Mouse (Mus musculus): ENCODE measurements around the gene Strada.
"Not testable (repeated sequence)": the region's sequence is repeated elsewhere in the genome, so short reads cannot be mapped to it uniquely, and the experiment has no call there.

The Strada gene

GRCm38 (mm10) chr11:106156257-106156656 is 45.7 kb downstream of the Strada start:
- DNase-seq (ENCODE audit: extremely low spot score) = no peak

- no peak for DNase-seq (ENCODE audit: extremely low spot score)
Measured at GRCm38 (mm10) chr11:106155761-106156160, 46.2 kb downstream of the Strada start.

GRCm38 (mm10) chr11:106154770-106155169 is 47.2 kb downstream of the Strada start:
- DNase-seq (ENCODE audit: extremely low spot score) = no peak

- no peak for DNase-seq (ENCODE audit: extremely low spot score)
Measured at GRCm38 (mm10) chr11:106154091-106154490, 47.9 kb downstream of the Strada start.

- DNase-seq (ENCODE audit: extremely low spot score) = no peak
Measured at GRCm38 (mm10) chr11:106152132-106152531, 49.8 kb downstream of the Strada start.

GRCm38 (mm10) chr11:106151219-106151618 is 50.7 kb downstream of the Strada start:
- no peak for DNase-seq (ENCODE audit: extremely low spot score)

GRCm38 (mm10) chr11:106134580-106135528 is 67.1 kb downstream of the Strada start:
- no peak for DNase-seq (ENCODE audit: extremely low spot score)

GRCm38 (mm10) chr11:106132516-106132915 is 69.5 kb downstream of the Strada start:
- DNase-seq (ENCODE audit: extremely low spot score) = no peak

GRCm38 (mm10) chr11:106129477-106129876 is 72.5 kb downstream of the Strada start:
- no peak for DNase-seq (ENCODE audit: extremely low spot score)

- DNase-seq (ENCODE audit: extremely low spot score) = not testable (repeated sequence)
Measured at GRCm38 (mm10) chr11:106126727-106127373, 75.1 kb downstream of the Strada start.

GRCm38 (mm10) chr11:106125827-106126226 is 76.1 kb downstream of the Strada start:
- DNase-seq (ENCODE audit: extremely low spot score) = no peak

- DNase-seq (ENCODE audit: extremely low spot score) = no peak
Measured at GRCm38 (mm10) chr11:106124784-106125183, 77.2 kb downstream of the Strada start.

- DNase-seq (ENCODE audit: extremely low spot score) = no peak
Measured at GRCm38 (mm10) chr11:106122736-106123135, 79.2 kb downstream of the Strada start.

- no peak for DNase-seq (ENCODE audit: extremely low spot score)
Measured at GRCm38 (mm10) chr11:106122221-106122620, 79.7 kb downstream of the Strada start.

Measured in embryo, embryonic 9.5 days (tissue).